In genomic region chr4:146480376-146481096, GRCm38 (mm10) we compare ENCODE assay signal across 10 mouse cellular contexts. TPM values are rescaled to one million over a fixed set of nuclear protein-coding genes. Genes with fewer than 3 reads are reported as not detected.
DNase-seq lines count a peak whose midpoint lies in the region; ATAC-seq and TF ChIP-seq lines count a peak whose summit lies in the region.
"Not testable (repeated sequence)": the region's sequence is repeated elsewhere in the genome, so short reads cannot be mapped to it uniquely, and the experiment has no call there.
"Had no signal": no experiment of that assay in that cellular context is flagged by ENCODE, and none has a peak within 500 bp of the region (broad histone marks: within the 10 kb centered on the region; RNA-seq: fewer than 3 reads in every experiment).

No protein-coding gene starts in this region.

- peak; percentile 53 for ATAC-seq in forebrain, embryonic 11.5 days (replicated peaks; ENCODE audit: low FRiP score)
- 0 out of 2 replicates have a peak, but pooled peaks have one; percentile 7 for ATAC-seq in heart, embryonic 13.5 days (ENCODE audit: extremely low read depth, insufficient number of reproducible peaks, low FRiP score, low TSS enrichment)
- ATAC-seq in hindbrain, postnatal 0 days, result peak; percentile 42
- ATAC-seq in limb, embryonic 11.5 days (ENCODE audit: insufficient number of reproducible peaks, low FRiP score, low TSS enrichment, low read depth), result peak; percentile 18; the same call in 1 of the 2 replicates
- ATAC-seq in liver, embryonic 14.5 days (ENCODE audit: insufficient read depth), result peak; percentile 18; the same call in 1 of the 2 replicates
- peak; percentile 23; the same call in 1 of the 2 replicates for ATAC-seq in neural tube, embryonic 12.5 days (ENCODE audit: low FRiP score, low read depth)

- DNase-seq in forebrain, embryonic 11.5 days (ENCODE audit: low spot score), result peak; percentile 62
- not testable (repeated sequence) for DNase-seq in hindbrain, postnatal 0 days (ENCODE audit: low spot score); limb, embryonic 11.5 days (ENCODE audit: low spot score); liver, embryonic 14.5 days (ENCODE audit: low read depth in 3 of 3, low spot score in 3 of 3)

- not testable (repeated sequence) for H3K36me3 ChIP-seq in forebrain, embryonic 11.5 days (ENCODE audit: control insufficient read depth, insufficient read depth, low read length); heart, embryonic 13.5 days; hindbrain, postnatal 0 days (ENCODE audit: insufficient read depth, low read length); limb, embryonic 11.5 days (ENCODE audit: control insufficient read depth, insufficient read depth, low read length); liver, embryonic 14.5 days (replicated peaks; ENCODE audit: control insufficient read depth, insufficient read depth, low read depth); megakaryocyte, embryonic 14.5 days (replicated peaks; ENCODE audit: low read length); neural tube, embryonic 12.5 days

- TF ChIP-seq CTCF in hindbrain, postnatal 0 days (IDR thresholded peaks at IDR 0.05; ENCODE audit: low read depth); liver, embryonic 14.5 days (IDR thresholded peaks at IDR 0.05; ENCODE audit: low read depth): not testable (repeated sequence)

- H3K4me3 ChIP-seq in forebrain, embryonic 11.5 days (ENCODE audit: low read depth, low read length); heart, embryonic 13.5 days; hindbrain, postnatal 0 days (ENCODE audit: low read length); limb, embryonic 11.5 days (ENCODE audit: low read depth, low read length); liver, embryonic 14.5 days (ENCODE audit: insufficient read depth in 1 of 2, low read depth in 2 of 2, low read length in 2 of 2); neural tube, embryonic 12.5 days: not testable (repeated sequence)
- H3K4me3 ChIP-seq in megakaryocyte, embryonic 14.5 days (replicated peaks), result peak overlapping the region; percentile 26

- H3K4me2 ChIP-seq in forebrain, embryonic 11.5 days (ENCODE audit: low read depth, low read length, severe bottlenecking); heart, embryonic 13.5 days; hindbrain, postnatal 0 days (ENCODE audit: low read depth, low read length); limb, embryonic 11.5 days (ENCODE audit: low read depth, severe bottlenecking); liver, embryonic 14.5 days (ENCODE audit: low read depth); neural tube, embryonic 12.5 days (replicated peaks): not testable (repeated sequence)

- TF ChIP-seq EP300 in liver, embryonic 14.5 days (IDR thresholded peaks at IDR 0.05; ENCODE audit: low read depth), result not testable (repeated sequence)

- peaks cover 56% of the 10 kb centered on the region for H3K9me3 ChIP-seq in forebrain, embryonic 11.5 days (ENCODE audit: control insufficient read depth, low read length)
- H3K9me3 ChIP-seq in heart, embryonic 13.5 days, result peaks cover 87% of the 10 kb centered on the region
- peaks cover 62% of the 10 kb centered on the region for H3K9me3 ChIP-seq in hindbrain, postnatal 0 days (ENCODE audit: low read length)
- peaks cover 26% of the 10 kb centered on the region for H3K9me3 ChIP-seq in limb, embryonic 11.5 days (ENCODE audit: control insufficient read depth, low read length)
- peaks cover 30% of the 10 kb centered on the region for H3K9me3 ChIP-seq in liver, embryonic 14.5 days (ENCODE audit: control insufficient read depth, low read length)
- peaks cover 57% of the 10 kb centered on the region for H3K9me3 ChIP-seq in megakaryocyte, embryonic 14.5 days
- peaks cover 76% of the 10 kb centered on the region for H3K9me3 ChIP-seq in neural tube, embryonic 12.5 days

- H3K27me3 ChIP-seq in forebrain, embryonic 11.5 days (ENCODE audit: control insufficient read depth, insufficient read depth, low read length); heart, embryonic 13.5 days (replicated peaks); hindbrain, postnatal 0 days (ENCODE audit: insufficient read depth, low read length); limb, embryonic 11.5 days (ENCODE audit: control insufficient read depth, insufficient read depth, low read length); liver, embryonic 14.5 days (ENCODE audit: control insufficient read depth, insufficient read depth, low read length); megakaryocyte, embryonic 14.5 days (replicated peaks); neural tube, embryonic 12.5 days (replicated peaks): not testable (repeated sequence)

- H3K4me1 ChIP-seq in forebrain, embryonic 11.5 days (replicated peaks; ENCODE audit: control insufficient read depth, insufficient read depth, low read length); heart, embryonic 13.5 days; hindbrain, postnatal 0 days (ENCODE audit: insufficient read depth, low read length); limb, embryonic 11.5 days (ENCODE audit: control insufficient read depth, insufficient read depth, low read length); liver, embryonic 14.5 days (replicated peaks; ENCODE audit: control insufficient read depth in 2 of 2, insufficient read depth in 2 of 2, low read length in 1 of 2); megakaryocyte, embryonic 14.5 days; neural tube, embryonic 12.5 days: not testable (repeated sequence)

- H3K27ac ChIP-seq in forebrain, embryonic 11.5 days (ENCODE audit: low read depth, low read length); heart, embryonic 13.5 days (replicated peaks); hindbrain, postnatal 0 days; limb, embryonic 11.5 days (replicated peaks; ENCODE audit: low read depth, low read length); liver, embryonic 14.5 days; neural tube, embryonic 12.5 days: not testable (repeated sequence)

- not testable (repeated sequence) for H3K9ac ChIP-seq in forebrain, embryonic 11.5 days (ENCODE audit: low read length); heart, embryonic 13.5 days; hindbrain, postnatal 0 days (replicated peaks; ENCODE audit: low read length); limb, embryonic 11.5 days (ENCODE audit: low read length); liver, embryonic 14.5 days (replicated peaks); neural tube, embryonic 12.5 days

- 72% methylated on average over 6 of the region's 6 CpGs for WGBS in forebrain, embryonic 11.5 days
- 58% methylated on average over 6 of the region's 6 CpGs for WGBS in heart, embryonic 13.5 days
- 74% methylated on average over 6 of the region's 6 CpGs for WGBS in hindbrain, postnatal 0 days
- 72% methylated on average over 6 of the region's 6 CpGs for WGBS in limb, embryonic 11.5 days
- 49% methylated on average over 6 of the region's 6 CpGs for WGBS in liver, embryonic 14.5 days (ENCODE audit: insufficient replicate concordance)
- 76% methylated on average over 6 of the region's 6 CpGs for WGBS in neural tube, embryonic 12.5 days

RNA-seq across cellular contexts. Expression of gene Zfp981, which starts 21.3 kb away (rescaled TPM):
- polyA plus RNA-seq in forebrain, embryonic 11.5 days (2014; fragmentation: Nextera tagmentation; extraction: Ambion mirVana), result not detected in 2 replicates
- 0.06 TPM in 1 of 2 replicates, not detected in the other for polyA plus RNA-seq in heart, embryonic 13.5 days (2015; fragmentation: Nextera tagmentation; extraction: Ambion mirVana)
- 0.16 TPM in 1 of 2 replicates, not detected in the other for total RNA-seq in hindbrain, postnatal 0 days (2014; rRNA removed)
- polyA plus RNA-seq in hindbrain, postnatal 0 days (2015; fragmentation: Nextera tagmentation; extraction: Ambion mirVana), result 0.08 and 0.11 TPM in 2 replicates
- 0.05 TPM in 1 of 2 replicates, not detected in the other for polyA plus RNA-seq in limb, embryonic 11.5 days (2014; fragmentation: Nextera tagmentation; extraction: Ambion mirVana)
- not detected in 2 replicates for polyA plus RNA-seq in liver, embryonic 14.5 days (2012; rRNA removed)
- polyA plus RNA-seq in liver, embryonic 14.5 days (2014; fragmentation: Nextera tagmentation; extraction: Ambion mirVana), result 0.09 TPM in 1 of 2 replicates, not detected in the other
- not detected in 2 replicates for polyA plus RNA-seq in megakaryocyte, embryonic 14.5 days (2012; ENCODE audit: insufficient read depth, low replicate concordance)
- polyA plus RNA-seq in neural tube, embryonic 12.5 days (2016; fragmentation: Nextera tagmentation; extraction: Ambion mirVana), result 0.11 and 0.19 TPM in 2 replicates
- total RNA-seq: common myeloid progenitor, adult 5-6 weeks; hematopoietic stem cell, adult 5-6 weeks had no signal
- polyA plus RNA-seq: spleen, adult 2 months had no signal

RNA-seq across cellular contexts. Expression of gene Zfp992, which starts 31.7 kb away (rescaled TPM):
- polyA plus RNA-seq in forebrain, embryonic 11.5 days (2014; fragmentation: Nextera tagmentation; extraction: Ambion mirVana), result 3.3 and 4.0 TPM in 2 replicates
- polyA plus RNA-seq in heart, embryonic 13.5 days (2015; fragmentation: Nextera tagmentation; extraction: Ambion mirVana), result 2.6 and 2.9 TPM in 2 replicates
- 2.5 and 3.0 TPM in 2 replicates for total RNA-seq in hindbrain, postnatal 0 days (2014; rRNA removed)
- polyA plus RNA-seq in hindbrain, postnatal 0 days (2015; fragmentation: Nextera tagmentation; extraction: Ambion mirVana), result 1.6 and 2.2 TPM in 2 replicates
- polyA plus RNA-seq in limb, embryonic 11.5 days (2014; fragmentation: Nextera tagmentation; extraction: Ambion mirVana), result 5.6 TPM in 2 replicates
- polyA plus RNA-seq in liver, embryonic 14.5 days (2012; rRNA removed), result 1.1 and 2.1 TPM in 2 replicates
- 2.9 and 3.3 TPM in 2 replicates for polyA plus RNA-seq in liver, embryonic 14.5 days (2014; fragmentation: Nextera tagmentation; extraction: Ambion mirVana)
- polyA plus RNA-seq in megakaryocyte, embryonic 14.5 days (2012; ENCODE audit: insufficient read depth, low replicate concordance), result 0.69 TPM in 1 of 2 replicates, not detected in the other
- polyA plus RNA-seq in neural tube, embryonic 12.5 days (2016; fragmentation: Nextera tagmentation; extraction: Ambion mirVana), result 2.7 and 3.3 TPM in 2 replicates
